Mouse (Mus musculus) lung, adult 10 weeks (tissue): Measurements from ENCODE around the gene Gnpat. TPM values are rescaled to one million over a fixed set of nuclear protein-coding genes. Genes with fewer than 3 reads are reported as not detected.

Experiments used
- polyA plus RNA-seq: library from polyadenylated mRNA; stranded (reverse); fragments of 350-450 nt; fragmentation: Illumina TruSeq; extraction: RNeasy Lipid Tissue Mini Kit (QIAGEN cat#74804); gene quantifications from one replicate; pipeline ENCODE4 v1.2.3, GENCODE M21; 2014; ENCODE audit warnings: low read depth, low replicate concordance; ENCODE audit not compliant: insufficient read depth

Gene Gnpat
- polyA plus RNA-seq, result 38.5 TPM

DNA sequence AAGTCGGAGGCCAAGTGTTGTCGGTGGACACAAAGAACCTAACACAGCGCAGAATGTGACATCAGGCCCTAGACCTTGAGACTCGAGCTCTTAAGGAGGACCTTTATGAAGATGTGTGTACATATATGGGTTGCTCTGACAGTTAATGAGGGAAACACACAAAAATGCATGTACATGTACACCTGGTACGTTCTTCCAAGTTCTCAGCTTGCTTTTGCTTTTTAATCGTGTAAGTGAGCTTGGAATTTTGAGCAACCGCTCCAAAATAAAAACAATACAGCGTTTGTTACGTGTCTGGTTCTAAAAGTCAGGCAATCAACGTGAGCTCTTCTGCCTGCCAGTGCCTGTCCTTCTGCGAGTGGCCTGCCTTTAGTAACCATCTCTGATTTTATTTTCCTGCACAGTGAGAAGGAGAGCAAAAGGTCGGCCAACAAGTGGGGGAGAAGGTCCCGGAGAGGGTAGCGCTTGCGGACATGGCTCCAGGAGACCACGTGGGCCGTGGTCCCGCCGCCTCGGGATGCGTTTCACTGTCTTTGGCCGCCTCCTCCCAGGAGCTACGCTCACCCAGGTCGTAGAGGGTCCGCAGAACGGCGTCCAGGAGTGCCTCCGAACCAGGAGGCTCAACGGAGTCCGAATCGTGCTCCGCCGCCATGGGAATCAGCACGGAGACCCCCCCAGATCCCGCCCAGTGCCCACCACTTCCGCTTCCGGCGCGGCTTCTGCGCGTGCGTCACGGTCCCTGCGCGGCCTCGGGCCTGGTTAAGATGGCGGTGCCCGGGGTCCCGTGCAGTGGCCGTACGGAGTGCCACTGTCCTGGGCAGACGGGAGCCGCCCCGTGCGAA, at the start of gene Gnpat, which contains the start of gene 2810004N23Rik:
Gnpat (plus strand) TSS at position 713 of the 842 bp plus-strand sequence.
2810004N23Rik (minus strand) TSS at position 800 of the 842 bp plus-strand sequence.

DNA sequence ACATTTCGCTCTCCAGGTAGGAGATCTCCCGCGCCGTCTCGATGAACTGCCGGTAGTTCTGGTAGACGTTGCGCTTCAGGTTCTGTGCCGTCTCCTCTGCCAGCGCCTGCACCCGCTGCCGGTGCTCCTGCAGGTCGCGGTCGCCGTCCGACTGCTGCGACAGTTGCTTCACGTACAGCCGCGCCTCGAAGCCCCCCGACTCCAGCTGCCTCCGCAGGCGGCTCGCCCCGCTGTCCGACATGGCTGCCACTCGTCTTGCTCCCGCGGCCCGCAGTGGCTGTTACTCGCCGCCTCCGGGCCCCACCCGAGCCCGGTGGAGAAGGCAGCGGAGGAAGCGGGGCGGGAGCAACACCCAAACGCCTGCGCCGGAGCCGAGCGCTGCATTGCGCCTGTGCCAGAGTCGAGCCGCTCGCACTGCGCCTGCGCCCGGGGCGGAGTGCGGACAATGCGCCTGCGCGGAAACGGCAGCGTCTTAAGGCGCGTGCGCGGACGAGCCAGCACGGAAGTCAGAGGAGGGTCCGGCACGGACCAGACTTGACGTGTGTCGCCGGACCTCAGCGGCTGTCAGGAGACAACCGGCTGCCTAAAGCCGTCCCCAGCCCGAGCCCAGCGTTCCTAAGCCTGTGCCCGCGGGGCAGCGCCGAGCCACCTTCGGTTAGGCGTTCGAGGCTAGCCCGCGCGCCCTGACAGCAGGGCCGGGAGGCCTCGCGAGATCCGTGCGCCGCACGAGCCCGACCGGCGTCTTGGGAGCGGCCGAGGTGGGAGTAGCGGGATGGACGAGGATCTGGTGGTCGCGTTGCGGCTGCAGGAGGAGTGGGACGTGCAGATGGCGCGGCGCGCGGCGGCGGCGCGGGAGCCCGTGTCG, 34.8 kb downstream of the Gnpat start, which contains the start of the genes Exoc8 and Sprtn:
Exoc8 (minus strand) TSS at position 320 of the 865 bp plus-strand sequence.
Sprtn (plus strand) TSS at position 501 of the 865 bp plus-strand sequence.

Other genes starting within 250 kb of the Gnpat start
- gene 2310022B05Rik, start 199.7 kb upstream of the Gnpat start, polyA plus RNA-seq, result 28.9 TPM
- gene Ttc13, start 141.1 kb upstream of the Gnpat start, polyA plus RNA-seq, result 10.7 TPM
- 5.7 TPM for gene Arv1, start 140.9 kb upstream of the Gnpat start, polyA plus RNA-seq
- gene Fam89a, start 111.2 kb upstream of the Gnpat start, polyA plus RNA-seq, result 3.0 TPM
- 0.12 TPM for gene Trim67, start 69.9 kb upstream of the Gnpat start, polyA plus RNA-seq
- gene 2810004N23Rik, start 87 bp downstream of the Gnpat start, polyA plus RNA-seq, result 14.4 TPM
- gene Exoc8, start 34.7 kb downstream of the Gnpat start, polyA plus RNA-seq, result 7.6 TPM
- 8.8 TPM for gene Sprtn, start 34.9 kb downstream of the Gnpat start, polyA plus RNA-seq
- 30.1 TPM for gene Egln1, start 86.3 kb downstream of the Gnpat start, polyA plus RNA-seq
- 50.0 TPM for gene Tsnax, start 150.0 kb downstream of the Gnpat start, polyA plus RNA-seq
- 0.41 TPM for gene Disc1, start 191.2 kb downstream of the Gnpat start, polyA plus RNA-seq